Mouse (Mus musculus) heart, postnatal 4 days (tissue): ENCODE measurements around the gene Nup153. TPM values are rescaled to one million over a fixed set of nuclear protein-coding genes. Genes with fewer than 3 reads are reported as not detected.

Experiments used
- DNase-seq: peaks from one replicate; pipeline ENCODE4 v3.0.0; 2021
- total RNA-seq, 2 experiments: library from RNA; stranded (reverse); gene quantifications; 2 replicates each; pipeline ENCODE4 v1.2.3; 2021

The Nup153 gene
- total RNA-seq, 2 experiments from 2014 or later, result 59.6 to 60.6 TPM

DNA sequence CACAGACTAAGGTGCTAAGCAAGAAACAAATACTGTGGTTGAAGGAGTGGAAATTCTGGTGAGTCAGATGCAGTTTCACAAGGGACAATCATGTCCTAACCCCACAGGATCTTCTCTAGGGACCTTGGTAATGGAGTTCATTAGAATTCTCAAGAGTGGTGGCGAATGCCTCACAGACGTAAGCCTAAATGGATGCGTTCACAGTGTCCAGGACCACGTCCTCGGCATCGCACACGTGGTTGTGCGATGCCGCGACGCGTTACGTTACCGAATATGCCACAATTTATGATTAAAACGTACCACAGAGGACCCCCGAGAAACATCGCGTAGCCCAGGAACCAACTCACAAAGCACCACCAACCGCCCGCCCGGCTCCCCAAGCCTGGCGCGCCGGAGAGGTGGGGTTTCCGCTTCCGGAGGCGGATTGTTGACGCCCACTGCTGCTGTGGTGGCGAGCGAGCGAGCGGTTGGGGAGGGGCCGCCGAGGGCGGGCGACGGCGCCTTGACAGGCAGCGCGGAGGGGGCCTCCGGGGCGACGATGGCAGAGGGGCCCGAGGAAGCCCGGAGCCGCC lies 58.6 kb downstream of the Nup153 start, which contains the start of gene Fam8a1:
Gene Fam8a1 (plus strand): TSS at position 475 of the 572 bp plus-strand sequence.
- peak; percentile 96 for DNase-seq

DNA sequence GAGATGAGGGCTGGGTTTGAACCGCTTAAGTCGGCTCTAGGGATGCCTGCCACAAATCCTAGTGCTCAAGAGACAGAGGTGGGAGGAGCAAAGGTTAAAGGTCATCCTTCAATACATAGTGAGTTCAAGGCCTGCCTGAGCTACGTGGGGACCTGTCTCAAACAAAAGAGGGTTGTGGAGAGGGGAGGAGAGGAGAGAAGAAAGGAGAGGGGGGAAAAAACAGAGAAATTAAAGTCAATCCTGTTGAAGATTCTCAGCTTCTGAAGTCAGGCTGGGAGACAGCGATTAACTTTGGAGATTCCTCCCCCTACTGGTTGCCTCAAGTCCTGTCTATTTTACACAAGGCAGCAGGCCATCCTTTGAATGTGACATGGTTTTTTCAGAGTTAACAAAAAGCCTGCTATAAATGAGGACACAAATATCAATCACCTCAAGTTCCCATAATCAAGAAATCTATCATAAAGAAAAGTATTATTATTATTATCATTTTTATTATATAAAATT lies 64.2 kb downstream of the Nup153 start:
- peak; percentile 35 for DNase-seq

DNA sequence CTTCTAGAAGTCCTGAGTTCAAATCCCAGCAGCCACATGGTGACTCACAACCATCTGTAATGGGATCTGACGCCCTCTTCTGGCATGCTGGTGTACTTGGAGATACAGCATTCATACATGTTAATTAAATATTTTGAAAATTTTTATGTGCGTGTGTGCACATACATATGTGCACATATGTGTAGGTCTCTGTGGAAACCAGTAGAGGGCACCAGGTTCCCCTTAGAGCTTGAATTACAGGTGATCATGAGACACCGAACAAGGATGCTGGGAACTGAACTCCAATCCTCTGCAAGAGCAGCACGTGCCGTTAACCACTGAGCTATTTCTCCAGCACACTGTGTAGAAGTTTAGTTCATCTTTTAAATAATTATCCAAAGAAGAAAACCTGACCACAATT lies 68.5 kb downstream of the Nup153 start:
- DNase-seq, result no peak

GRCm38 (mm10) chr13:46654566-46654965 lies 73.2 kb downstream of the Nup153 start:
- DNase-seq, result no peak

DNA sequence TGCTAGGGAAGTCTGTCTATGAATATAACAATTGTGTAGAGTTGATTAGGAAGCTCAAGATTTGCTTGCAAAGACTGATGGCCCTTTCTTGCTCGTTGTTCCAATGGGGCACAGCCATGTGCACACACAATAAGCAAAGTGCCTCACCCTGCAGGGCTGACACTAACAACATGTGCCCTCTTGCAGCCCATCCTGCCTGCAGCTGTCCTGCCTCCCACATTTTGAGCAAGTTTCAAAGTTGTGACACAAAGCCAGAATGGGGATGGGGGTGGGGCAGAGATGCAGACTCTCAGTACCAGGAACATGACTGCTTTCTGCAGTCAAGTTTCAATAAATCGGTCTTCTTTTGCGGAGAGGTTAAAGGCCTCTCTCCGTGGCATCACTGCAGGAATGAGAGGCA lies 74.1 kb downstream of the Nup153 start:
- no peak for DNase-seq

GRCm38 (mm10) chr13:46652671-46653070 lies 75.1 kb downstream of the Nup153 start:
- DNase-seq, result no peak

GRCm38 (mm10) chr13:46651853-46652252 lies 75.9 kb downstream of the Nup153 start:
- no peak for DNase-seq

GRCm38 (mm10) chr13:46645476-46645875 lies 82.3 kb downstream of the Nup153 start:
- no peak for DNase-seq

DNA sequence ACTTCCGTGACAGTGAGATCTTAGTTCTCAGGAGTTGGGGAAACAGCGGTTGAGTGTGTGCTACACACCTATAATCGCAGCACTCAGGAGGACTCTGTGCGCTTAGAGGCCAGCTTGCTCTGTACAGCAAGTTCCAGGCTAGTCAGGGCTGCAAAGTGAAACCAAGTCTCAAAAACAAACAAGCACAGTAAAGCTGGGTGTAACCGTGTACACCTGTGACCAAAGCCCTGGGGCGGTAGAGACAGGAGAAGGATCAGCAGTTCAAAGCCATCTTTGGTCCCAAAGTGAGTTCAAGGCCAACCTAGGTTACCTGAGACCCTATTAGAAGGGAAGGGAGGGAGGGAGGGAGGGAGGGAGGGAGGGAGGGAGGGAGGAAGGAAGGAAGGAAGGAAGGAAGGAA lies 83.6 kb downstream of the Nup153 start:
- no peak for DNase-seq

DNA sequence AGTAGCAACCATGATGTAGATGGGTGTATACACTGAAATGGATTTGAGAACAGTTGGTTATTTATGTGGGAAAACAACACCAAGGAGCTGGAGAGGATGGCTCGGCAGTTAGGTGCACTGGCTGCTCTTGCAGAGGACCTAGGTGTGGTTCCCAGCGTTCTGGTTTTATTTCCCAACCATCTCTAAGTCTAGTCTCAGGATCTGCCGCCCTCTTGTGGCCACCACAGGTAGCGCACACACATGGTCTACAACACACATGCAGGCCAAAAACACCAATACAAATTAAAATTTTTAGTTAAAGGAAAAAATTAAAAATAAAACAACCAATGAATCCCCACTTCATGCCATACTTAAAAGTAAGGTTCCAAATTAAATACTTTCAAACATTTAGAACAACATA lies 85.4 kb downstream of the Nup153 start:
- DNase-seq, result no peak

DNA sequence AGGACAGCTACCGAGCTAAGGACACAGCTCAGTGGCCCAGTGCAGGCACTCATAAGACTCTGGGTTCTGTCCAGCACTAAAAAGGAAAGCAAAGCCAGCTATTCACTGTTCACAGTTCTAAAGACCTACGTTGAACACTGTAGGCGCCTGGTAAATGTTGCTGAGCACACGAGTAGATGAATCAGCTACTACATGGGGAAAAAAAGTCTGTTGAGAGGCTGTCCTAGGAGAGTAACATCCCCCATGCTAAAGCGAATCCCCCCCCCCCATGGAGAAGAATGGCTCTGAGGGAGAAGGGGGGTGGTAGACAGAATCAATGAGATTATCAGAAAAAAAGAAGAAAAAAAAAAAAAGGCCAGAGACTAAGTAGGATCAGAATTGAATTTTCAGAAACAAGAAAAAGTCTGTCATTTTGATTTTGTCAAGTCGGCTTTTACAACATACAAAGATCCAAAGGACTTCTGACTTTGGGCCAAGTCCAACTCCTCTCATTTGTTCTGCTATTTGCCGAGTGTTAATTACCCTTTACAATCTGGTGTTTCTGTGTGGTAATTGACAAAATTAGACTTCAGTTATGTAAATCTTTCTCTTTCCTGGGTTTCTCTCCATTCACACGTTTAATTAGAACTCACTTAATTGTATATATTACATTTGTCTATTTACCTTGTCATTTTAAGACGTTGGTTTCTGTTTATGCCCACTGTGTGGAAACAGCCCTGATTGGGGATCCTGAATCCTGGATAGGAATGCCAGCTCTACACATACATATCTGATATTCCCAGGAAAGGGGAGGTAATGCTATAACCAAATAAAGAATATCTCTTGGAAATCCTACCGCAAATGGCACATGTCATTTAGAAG lies 86.9 kb downstream of the Nup153 start:
- no peak for DNase-seq

GRCm38 (mm10) chr13:46634133-46634488 lies 93.6 kb downstream of the Nup153 start:
- DNase-seq, result no peak

- no peak for DNase-seq
These were observed 94.2 kb downstream of the Nup153 start for GRCm38 (mm10) chr13:46633320-46634132.

DNA sequence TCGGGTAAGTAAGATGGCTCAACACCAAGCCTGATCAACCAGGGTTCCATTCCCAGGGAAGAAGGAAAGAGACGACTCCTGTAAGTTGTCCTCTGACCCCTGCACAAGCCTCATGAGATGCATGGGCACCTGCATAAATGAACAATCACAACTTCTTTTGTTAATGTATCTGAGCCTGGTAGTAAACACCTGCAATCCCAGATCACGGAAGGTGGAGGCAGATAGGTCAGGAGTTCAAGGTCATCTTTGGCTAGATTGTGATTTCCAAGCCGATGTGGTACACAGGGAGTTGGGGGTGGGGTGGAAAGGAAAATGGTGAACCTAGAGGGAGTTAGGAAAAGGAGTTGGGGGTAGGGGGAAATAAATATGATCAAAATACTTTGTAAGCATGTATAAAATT lies 94.9 kb downstream of the Nup153 start:
- no peak for DNase-seq

Other genes with a start within 250 kb of the Nup153 start
- gene Cap2, start 226.1 kb downstream of the Nup153 start, total RNA-seq, result 100 to 1,000 TPM; 182 to 185 TPM
- gene Fam8a1, start 58.4 kb downstream of the Nup153 start, total RNA-seq, result 10 to 100 TPM; 46.3 to 47.7 TPM
- 100 to 1,000 TPM; 110 to 116 TPM for gene Kif13a, start 201.9 kb upstream of the Nup153 start, total RNA-seq